Mouse (Mus musculus) gastrocnemius, postnatal 4 days (tissue): ENCODE data around the gene Stat4. TPM values are rescaled to one million over a fixed set of nuclear protein-coding genes. Genes with fewer than 3 reads are reported as not detected.

Source experiments
- DNase-seq, 2 experiments: peaks; one replicate each; pipeline ENCODE4 v3.0.0; 2021 to 2022; ENCODE audit warnings: low spot score in 2 of 2, mixed read lengths in 2 of 2
- long read RNA-seq, 2 experiments: library from polyadenylated mRNA; stranded (forward); transcript quantifications; one replicate each; pipeline ENCODE4 v2.0.0; 2021
- total RNA-seq, 2 experiments: library from RNA; stranded (reverse); gene quantifications; 2 replicates each; pipeline ENCODE4 v1.2.3; 2021

The Stat4 gene
- total RNA-seq: under 1 TPM in 1 of 2 experiments, not detected in 1; 0.21 TPM
- long read RNA-seq, experiment 1: 0 reads
- long read RNA-seq, experiment 2: 0 reads

DNA sequence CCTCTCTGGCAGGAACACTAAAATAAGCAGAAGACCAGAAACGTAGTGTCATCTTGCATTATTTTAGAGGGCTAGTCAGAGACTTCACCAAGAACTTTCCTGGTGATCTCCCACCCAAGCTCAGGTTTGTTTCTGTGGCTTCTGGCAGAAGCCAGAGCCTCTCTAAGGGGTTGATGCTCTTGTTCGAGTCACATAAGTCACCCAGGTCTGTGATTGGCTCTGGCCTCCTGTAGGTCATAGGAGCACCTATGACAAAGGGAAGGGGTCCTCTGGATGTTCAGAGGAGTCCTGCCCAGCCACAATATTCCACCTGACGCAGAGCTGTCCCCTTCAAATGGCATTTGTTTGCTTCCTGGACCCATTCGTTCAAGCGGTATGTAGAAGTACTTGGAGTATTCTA, at the start of gene Stat4:
TSS of gene Stat4 (plus strand) at position 301 of the 400 bp plus-strand sequence.
- no peak for DNase-seq

DNA sequence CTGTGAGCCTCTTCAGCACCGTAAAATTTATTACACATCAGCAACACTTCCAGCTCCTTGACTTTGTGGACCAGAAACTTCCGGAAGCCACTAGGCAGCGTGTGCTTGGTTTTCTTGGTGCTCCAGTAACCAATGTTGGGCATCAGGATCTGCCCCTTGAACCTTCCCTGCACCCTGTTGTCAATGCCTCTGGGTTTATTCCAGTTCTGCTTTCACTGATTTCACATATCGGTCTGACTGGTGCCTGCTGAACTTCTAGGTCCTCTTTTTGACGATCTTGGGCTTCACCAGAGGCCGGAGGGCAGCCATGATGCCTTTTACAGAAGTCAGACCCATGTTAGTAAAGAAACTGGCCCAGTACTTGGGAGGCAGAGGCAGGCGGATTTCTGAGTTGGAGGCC, 48.6 kb upstream of the Stat4 start:
- no peak for DNase-seq

GRCm38 (mm10) chr1:51944755-51945154, 42.2 kb upstream of the Stat4 start:
- DNase-seq: peak in 1 of 2 experiments; percentile 33

DNA sequence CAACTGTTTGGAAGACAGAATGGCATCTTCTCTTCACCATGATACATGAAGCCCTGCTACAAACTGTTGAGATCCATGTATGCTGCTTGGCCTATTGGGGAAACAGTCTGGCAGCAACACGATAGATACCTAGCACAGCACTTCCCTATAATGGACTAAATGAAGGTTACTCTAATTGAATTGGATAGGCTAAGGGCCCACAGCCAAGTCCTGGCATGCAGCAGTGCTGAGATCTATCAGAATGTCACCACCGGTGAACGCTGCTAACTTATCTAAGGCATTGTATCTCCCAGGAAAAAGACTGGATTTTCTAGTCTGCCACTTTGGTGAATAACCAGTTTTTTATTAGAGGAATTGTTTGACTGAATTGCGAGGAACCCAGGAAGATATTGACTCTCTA, 39.8 kb upstream of the Stat4 start:
- DNase-seq: no peak

GRCm38 (mm10) chr1:51964647-51965046, 22.3 kb upstream of the Stat4 start:
- no peak for DNase-seq

DNA sequence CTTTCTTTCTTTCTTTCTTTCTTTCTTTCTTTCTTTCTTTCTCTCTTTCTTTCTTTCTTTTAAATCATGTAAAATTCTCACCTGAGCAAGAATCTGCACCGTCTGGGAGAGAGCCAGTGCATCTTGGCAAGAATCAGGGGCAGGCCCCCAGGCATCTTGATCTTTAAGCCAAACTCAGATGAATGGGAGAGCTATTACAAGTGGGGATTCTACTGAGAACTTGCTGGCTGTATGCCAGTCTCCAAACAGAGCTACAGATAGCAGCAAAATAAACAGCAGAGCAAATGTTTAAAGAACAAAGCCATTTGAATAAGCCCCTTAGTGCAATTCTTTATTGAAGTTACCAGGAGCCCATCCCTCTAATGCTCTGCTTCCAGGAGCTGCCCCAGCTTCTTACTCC, 18.0 kb upstream of the Stat4 start:
- DNase-seq: no peak

- DNase-seq: no peak
Measured at GRCm38 (mm10) chr1:51970182-51970581, 16.8 kb upstream of the Stat4 start.

DNA sequence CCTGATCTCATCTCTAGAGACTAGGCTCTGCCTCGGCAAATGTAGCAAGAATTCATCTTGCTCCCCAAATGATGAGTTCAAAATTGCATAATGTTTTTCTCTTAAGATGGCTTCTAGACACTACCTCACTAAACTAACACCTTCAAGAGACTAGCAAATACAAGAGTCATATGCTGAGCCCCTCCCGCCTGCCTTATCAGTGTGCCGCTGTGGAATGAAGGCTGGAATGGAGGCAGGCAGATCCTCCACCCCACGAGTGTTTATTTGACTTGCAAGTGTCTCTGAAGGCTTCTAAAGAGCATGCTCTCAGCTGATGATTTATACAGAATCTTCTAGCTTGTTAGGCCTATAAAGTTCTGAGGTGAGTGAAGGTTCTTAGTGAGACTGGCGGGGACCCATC, 11.4 kb upstream of the Stat4 start:
- DNase-seq: no peak

GRCm38 (mm10) chr1:51979048-51979447, 7.9 kb upstream of the Stat4 start:
- no peak for DNase-seq

- no peak for DNase-seq
Measured at GRCm38 (mm10) chr1:51991983-51992609, 5.1 kb downstream of the Stat4 start.

- no peak for DNase-seq
Measured at GRCm38 (mm10) chr1:51996056-51996455, 9.1 kb downstream of the Stat4 start.

DNA sequence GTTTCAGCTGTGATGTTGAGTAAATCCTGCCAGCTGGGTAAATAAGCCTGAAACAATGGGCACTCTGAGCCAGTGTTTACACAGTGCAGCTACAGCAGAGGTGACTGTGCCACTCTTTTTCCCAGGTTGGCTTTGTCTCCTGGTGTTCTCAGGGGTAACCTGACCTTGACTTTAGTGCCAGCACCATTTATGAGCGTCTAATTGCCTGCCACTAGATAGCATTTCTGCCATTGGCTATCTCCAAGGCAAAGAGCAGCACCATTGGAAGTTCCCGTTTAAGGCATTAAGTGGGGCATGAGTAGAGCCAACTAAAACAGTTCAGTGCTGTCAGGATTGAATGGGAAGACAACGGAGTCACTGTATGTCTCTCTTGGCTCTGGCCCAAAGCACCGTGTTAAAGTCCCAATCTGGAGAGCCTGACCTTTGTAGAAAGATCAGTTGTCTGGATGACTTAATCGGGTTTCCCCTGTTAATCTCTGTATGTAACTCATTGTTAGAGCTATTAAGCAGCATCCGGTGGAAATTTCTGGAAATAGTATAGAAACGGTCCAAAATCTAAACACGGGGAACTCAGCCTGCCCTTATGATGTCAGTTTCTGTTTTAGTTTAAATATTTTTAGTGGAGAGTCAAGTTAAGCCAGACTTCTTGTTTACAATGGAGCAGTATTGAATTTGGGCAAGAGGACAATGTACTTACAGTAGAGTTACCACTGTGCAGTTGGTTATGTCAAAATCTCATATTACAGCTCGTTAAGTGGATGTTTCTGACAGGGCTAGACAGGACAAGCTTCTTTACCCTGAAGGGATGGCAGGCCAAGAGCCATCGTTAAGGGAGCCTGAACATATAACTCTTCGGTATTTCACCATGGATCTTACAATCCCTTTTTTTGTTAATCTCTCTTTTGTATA, 10.1 kb downstream of the Stat4 start:
- DNase-seq: peak in 1 of 2 experiments; percentile 13

DNA sequence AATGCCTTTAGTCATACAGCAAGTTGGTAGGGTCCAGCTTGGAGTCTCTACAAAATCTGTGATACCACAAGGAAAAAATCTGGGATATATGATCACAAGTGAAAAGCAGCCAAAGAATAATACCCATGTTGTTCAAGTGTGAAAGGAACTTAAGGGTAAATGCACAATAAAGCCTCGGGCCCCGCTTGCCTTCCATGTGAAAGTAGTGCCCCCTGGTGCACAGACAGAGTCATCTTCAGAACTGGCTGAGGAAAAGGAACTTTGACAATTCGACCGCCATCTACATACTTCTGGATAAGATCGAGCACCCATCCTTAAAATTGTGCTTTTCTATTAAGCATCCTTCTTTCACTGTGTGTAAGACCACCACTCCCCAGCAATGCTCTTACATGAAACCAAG, 11.6 kb downstream of the Stat4 start:
- peak; percentile 20 to 22 for DNase-seq

GRCm38 (mm10) chr1:52004096-52004495, 17.1 kb downstream of the Stat4 start:
- peak; percentile 34 to 58 for DNase-seq

DNA sequence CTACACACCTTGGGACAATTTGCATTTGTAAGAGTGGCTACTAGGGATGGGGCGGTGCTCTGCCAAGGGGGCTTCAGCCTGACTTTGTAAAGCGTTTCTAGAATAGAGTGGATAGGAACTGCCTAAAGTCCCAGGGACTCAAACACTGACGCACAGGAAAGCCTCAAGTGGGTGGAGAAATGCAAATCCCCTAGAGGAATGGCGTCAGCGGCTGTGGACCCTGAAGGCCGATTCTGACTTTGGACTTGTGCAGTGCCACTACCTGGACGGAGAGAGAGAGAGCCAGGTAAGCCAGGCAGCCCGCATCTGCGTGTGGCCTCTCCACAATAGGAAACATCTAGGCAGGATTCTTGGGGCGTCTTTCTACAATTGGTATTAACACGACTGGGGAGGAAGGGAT, 21.5 kb downstream of the Stat4 start:
- no peak for DNase-seq

DNA sequence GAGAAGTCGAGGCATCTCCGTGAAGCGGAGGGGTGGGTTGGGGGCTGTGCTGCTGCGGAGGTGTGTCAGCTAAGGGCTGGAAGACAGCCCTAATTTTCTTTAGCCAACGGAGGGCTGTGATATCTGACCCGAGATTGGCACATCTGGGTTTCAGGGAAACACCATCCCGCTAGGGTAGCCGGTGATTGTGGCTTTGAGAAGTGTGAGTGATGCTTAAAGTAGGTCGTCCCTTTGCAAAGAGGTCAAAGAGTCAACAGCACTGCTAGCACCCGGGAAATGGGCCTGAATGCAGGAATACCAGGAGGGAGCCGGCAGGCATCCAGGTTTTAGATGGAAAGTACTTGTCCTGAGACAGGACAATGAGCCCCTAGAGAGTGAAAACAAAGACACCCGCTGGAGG, 22.0 kb downstream of the Stat4 start:
- no peak for DNase-seq

DNA sequence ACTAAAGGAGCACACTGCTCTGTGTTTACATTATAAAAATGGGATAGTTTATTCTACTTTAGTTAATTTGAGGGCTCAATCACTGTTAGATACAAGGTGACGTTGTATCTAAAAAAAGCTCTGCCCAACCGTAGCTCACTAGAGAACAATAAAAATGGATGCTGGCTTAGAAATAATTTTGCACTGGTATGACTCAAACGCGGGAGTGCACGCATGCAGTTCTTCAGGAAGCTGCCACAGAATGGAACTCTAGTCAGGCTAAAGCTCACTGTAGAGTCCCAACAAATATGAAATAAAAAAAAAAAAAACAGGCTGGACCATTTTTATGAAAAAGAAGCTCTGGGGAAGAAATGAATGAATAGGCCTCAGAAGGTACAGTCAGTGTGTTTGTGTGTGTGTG, 23.8 kb downstream of the Stat4 start:
- DNase-seq: no peak

- DNase-seq: no peak
Measured at GRCm38 (mm10) chr1:52011227-52011626, 24.3 kb downstream of the Stat4 start.

DNA sequence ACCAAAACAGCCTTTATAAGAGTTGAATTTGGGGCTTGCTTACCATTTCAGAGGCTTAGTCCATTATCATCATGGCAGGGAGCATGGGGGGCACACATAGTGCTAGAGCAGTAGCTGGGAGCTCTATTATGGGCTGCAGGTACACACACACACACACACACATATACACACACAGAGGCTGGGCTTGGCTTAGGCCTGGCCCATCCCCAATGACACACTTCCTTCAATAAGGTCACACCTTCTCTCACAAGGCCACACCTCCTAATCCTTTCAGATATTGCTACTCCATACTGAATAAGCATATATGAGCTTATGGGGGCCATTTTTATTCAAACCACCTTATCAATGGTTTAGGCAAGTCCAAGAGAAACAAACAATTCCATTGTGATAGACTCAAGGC, 25.3 kb downstream of the Stat4 start:
- DNase-seq: no peak

DNA sequence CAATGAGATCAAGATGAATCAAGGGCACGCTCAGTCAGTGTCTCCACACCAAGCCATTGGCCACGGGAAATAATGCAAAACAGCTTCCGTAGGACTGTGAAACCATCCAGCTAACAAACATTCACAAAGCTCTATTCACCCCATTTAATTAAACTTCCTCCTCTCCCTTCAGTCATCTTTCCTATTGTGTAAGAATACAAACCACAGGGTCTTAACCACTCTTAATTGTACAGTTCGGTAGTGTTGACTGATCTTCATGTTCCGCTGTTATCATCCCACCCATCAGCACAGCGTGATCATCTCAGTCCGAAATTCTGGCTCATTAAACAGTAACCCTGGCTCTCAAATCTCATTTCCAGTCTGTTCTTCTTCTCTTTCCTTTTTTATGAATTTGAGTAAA, 25.8 kb downstream of the Stat4 start:
- no peak for DNase-seq

- no peak for DNase-seq
Measured at GRCm38 (mm10) chr1:52019621-52020020, 32.7 kb downstream of the Stat4 start.

DNA sequence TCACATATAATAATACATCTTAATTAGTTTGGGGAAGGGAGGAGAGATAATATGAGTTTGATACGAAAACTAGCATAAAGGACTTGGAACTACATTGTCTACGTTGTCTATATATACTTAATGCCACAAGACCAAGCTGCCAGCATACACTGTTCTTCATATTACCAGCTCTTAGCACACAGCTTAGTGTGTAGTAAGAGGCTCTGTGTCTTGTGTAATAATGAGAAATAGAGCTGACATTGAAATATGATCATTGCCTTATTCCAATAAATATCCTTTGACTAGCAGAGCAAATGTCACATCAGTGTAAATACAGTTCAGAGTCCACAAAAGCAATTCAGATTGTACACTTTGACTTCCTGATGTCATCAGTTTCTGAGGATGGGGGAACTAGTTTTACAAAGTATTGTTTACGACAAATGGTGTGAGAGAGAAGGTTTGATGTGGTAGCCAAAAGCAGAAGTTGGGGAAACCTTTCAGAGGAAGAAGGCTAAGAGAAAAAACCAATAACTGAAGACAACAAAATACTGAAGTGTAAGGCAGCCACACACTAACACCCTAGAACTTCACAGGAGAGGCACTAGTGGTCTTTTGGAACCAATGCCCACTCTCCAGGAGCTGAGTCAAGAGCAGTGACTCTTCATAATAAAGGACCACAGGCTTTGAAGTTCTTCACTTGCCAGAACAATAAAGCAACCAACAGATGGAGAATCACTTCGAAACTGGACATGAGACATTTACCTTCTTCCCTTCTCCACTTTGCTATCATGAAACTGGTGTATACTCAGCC, 35.2 kb downstream of the Stat4 start:
- no peak for DNase-seq
